Mouse (Mus musculus) left cerebral cortex, adult 9 months (tissue): ENCODE measurements at regions not wholly inside any gene's neighbourhood (a gene's known extent, or its start where the extent isn't known, plus 50 kb on each side); places are given as distances from the start of the nearest gene placed in this dataset.

Source experiments
- DNase-seq, 2 experiments: peaks; one replicate each; pipeline ENCODE4 v3.0.0; 2022; ENCODE audit warnings: low spot score in 2 of 2

- no peak for DNase-seq
These were observed 92.5 kb upstream of the Smad3 start for GRCm38 (mm10) chr9:63850316-63850693.

GRCm38 (mm10) chr9:63849564-63850315 is 91.9 kb upstream of the Smad3 start:
- DNase-seq, result no peak

- DNase-seq, result peak; percentile 26 to 85
These were observed 86.2 kb upstream of the Smad3 start for GRCm38 (mm10) chr9:63843883-63844485.

GRCm38 (mm10) chr9:63843431-63843830 is 85.6 kb upstream of the Smad3 start:
- DNase-seq, result no peak

- no peak for DNase-seq
These were observed 83.3 kb upstream of the Smad3 start for GRCm38 (mm10) chr9:63841102-63841501.

GRCm38 (mm10) chr9:63838996-63839772 is 81.4 kb upstream of the Smad3 start:
- DNase-seq, result peak; percentile 45 to 64

- peak in 1 of 2 experiments; percentile 34 for DNase-seq
These were observed 79.8 kb upstream of the Smad3 start for GRCm38 (mm10) chr9:63837552-63837951.

- DNase-seq, result no peak
These were observed 78.9 kb upstream of the Smad3 start for GRCm38 (mm10) chr9:63836565-63837284.

- DNase-seq, result no peak
These were observed 78.2 kb upstream of the Smad3 start for GRCm38 (mm10) chr9:63836036-63836435.

- DNase-seq, result no peak
These were observed 76.6 kb upstream of the Smad3 start for GRCm38 (mm10) chr9:63834416-63834815.

- DNase-seq, result no peak
These were observed 60.4 kb upstream of the Smad3 start for GRCm38 (mm10) chr9:63818163-63818562.

- no peak for DNase-seq
These were observed 58.7 kb upstream of the Smad3 start for GRCm38 (mm10) chr9:63816540-63816939.

- DNase-seq, result no peak
These were observed 52.2 kb upstream of the Smad3 start for GRCm38 (mm10) chr9:63809901-63810587.
